Mouse (Mus musculus): ENCODE results near the gene Gm1043.

Gene Gm1043

GRCm38 (mm10) chr5:37242360-37243168 is 157.4 kb downstream of the Gm1043 start:
- in situ Hi-C loops (cut with MboI, MseI): no loop called here

- in situ Hi-C loops (cut with MboI, MseI): no loop called here
These were observed 158.2 kb downstream of the Gm1043 start for GRCm38 (mm10) chr5:37243169-37243886.

DNA sequence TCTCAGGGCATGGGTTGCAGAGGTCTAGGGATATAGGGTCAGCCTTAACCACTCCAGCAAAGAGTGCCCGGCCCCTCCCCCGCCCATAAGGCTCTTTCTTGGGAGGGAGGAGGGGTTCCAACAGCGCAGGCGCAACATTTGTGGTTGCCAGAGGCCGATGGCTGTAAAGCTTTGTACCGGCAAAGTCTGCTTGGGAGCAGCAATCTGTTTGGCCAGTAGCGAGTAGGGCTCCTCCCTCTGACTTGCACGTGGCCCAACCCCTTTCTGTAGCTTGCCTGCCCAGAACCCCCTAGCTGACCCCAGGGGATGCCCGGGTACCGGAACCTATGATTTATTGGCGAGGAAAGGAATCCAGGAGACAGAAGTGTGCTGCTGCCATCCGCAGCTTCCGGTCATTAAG is 159.0 kb downstream of the Gm1043 start:
- in situ Hi-C loops (cut with MboI, MseI): no loop called here

DNA sequence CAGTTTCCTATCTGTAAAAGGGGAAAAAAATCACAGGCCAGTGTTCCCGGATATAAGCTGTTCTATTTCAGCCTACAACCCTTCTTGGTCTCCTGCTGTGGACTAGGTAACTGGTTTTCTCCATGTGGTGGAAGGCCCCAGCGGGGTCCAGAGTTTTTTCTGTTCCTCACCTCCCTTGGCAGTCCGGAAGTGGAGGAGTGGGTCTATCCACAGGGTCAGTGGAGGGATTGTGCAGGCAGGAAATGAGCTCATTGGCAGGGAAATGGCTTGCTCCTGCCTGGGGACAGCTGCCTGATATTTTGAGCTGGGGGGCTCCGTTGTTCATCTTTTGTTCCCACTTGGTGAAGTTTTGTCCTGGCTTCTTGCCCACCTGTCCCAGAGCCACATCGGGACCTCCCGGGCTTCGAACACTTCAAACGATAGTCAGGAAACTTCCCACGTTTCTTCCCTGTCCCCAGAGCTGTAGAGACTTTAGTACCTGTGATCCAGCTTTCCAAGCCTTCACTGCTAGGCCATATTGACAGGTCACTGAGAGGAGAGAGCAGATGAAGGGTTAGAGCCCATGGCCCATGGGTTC is 159.6 kb downstream of the Gm1043 start:
- in situ Hi-C loops (cut with MboI, MseI): no loop called here

DNA sequence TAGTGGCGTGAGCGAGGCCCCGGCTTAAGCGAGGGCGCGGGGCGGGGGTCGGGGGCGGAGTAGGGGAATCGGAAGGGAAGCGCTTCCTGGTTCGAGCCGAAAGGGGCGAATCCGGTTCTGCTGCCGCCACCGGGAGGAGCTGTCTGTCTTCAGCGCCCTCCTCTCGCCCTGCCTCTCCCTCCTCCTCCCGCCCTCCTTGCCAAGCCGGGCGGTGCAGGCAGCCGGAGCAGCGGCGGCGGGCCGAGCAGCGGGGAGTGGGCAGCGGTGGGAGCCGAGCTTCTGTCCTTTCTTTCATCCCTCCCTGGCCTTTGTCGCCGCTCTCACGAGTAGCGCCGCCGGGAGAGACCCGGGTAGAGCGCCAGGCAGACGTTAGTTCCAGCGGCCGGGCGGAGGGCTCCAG is 160.5 kb downstream of the Gm1043 start:
- in situ Hi-C loops (cut with MboI, MseI): no loop called here

DNA sequence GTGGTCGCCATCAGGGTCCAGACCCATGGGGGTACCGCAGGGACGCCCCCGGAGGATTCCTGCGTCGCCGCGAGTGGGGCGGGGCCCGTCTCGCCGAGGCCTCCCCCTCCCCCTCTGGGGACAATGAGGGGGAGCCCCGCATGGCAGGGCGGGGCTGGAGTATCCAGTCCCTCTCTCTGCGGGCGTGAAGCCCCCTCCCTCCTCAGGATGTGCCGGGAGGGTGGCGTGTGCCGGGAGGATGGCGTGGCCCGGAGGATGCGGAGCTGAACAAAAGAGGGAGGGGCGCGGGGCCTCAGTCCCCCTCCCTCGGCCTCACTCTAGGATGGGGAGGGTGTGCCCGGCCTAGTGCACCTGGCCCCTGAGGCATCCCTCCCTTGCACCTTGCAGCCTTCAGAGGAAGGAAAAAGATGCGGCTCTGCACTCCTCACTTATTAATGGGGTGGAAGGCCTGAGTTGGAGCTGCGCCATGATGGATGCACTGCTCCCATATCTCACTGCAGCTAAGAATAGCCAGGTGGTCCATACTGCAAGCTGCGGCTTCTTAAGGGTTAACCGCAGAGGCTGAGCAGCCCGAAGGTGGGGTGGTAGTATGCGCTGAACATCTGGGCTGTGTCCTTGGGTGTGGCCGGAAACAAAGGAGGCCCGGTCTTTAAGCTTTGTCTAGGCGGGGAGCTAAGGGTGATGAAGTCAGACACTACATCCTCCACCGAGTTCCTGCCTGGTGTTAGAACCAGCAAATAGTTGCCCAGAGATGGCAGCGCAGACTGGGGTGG is 161.2 kb downstream of the Gm1043 start:
- in situ Hi-C loops (cut with MboI, MseI): no loop called here

GRCm38 (mm10) chr5:37247456-37247855 is 162.3 kb downstream of the Gm1043 start:
- in situ Hi-C loops (cut with MboI, MseI): no loop called here

- in situ Hi-C loops (cut with MboI, MseI): no loop called here
These were observed 163.7 kb downstream of the Gm1043 start for GRCm38 (mm10) chr5:37248870-37249269.

GRCm38 (mm10) chr5:37251596-37251995 is 166.4 kb downstream of the Gm1043 start:
- in situ Hi-C loops (cut with MboI, MseI): no loop called here

DNA sequence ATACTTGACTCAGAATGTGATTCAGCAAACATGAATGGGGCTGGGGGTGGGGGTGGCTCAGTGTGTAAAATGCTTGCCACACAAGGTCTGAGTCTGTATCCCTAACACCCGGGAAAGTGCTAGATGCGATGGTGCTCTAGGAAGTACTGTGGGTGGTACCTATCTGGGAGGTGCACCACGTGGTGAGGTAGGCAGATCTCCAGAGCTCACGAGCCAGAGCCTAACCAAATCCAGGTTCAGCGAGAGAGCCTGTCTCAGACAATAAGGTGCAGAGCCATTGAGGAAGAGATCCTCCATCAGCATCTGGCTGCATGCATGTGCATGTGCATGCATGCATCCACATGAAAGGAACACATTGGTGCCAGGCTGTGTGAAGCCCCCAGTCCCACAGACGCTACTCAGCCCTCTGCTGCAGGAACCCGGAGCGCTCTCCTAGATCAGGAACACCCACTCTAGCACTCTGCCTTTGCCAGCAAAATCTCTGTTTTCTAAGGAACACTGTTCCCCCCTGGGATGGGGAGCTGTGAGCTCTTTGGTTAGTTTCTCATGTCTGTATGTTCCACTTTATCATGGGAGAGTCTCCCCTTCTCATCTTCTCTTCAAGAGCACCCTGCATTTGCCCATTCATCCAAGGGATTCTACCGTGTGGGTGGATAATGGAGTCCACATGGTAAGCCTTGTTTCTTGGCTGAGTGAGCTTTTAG is 167.1 kb downstream of the Gm1043 start:
- in situ Hi-C loops (cut with MboI, MseI): no loop called here

DNA sequence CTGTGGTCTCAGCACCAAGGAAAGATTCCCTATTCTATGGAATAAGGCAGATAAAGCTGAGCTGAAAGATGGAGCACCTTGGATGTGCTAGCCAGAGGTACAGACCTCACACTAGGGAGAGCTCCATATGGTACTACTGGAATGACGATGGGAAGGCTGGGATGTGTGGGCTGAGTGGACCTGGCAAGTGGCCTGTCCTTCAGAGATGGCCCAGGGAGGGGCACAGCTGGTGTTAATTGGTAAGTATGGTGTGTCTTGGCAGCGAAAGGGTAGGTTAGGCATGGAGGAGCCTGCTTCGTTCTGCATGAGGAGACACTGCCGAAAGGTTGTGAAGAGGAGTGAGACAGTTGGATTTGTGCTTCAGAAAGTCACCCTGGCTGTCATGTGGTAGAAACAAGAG is 169.4 kb downstream of the Gm1043 start:
- in situ Hi-C loops (cut with MboI, MseI): no loop called here

GRCm38 (mm10) chr5:37256823-37257222 is 171.7 kb downstream of the Gm1043 start:
- in situ Hi-C loops (cut with MboI, MseI): no loop called here

DNA sequence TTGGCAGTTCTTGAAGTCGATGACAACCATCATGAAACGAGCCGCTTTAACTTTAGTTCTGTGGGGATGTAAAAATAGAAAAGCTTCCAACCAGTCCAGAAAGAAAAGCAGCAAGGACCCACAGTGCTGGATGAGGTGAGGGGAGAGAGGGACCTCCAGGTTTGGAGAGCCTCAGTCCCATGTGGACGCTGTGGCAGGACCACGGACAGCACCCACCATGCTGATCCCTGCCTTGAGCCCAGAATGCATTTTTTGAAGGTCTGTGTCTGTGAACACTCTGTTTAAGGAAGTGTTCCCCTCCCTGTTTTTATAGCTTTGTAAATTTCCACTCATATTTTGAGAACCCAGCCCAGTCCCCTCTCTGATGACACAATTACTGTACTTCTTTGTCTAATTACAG is 172.1 kb downstream of the Gm1043 start:
- in situ Hi-C loops (cut with MboI, MseI): no loop called here

- in situ Hi-C loops (cut with MboI, MseI): loop anchor here in 1 of 2 experiments (10.0 kb wide), 1 partner anchor 287 kb away; no protein-coding TSS in a partner anchor
These were observed 176.6 kb downstream of the Gm1043 start for GRCm38 (mm10) chr5:37261734-37262133.

- in situ Hi-C loops (cut with MboI, MseI): loop anchor here in 1 of 2 experiments (10.0 kb wide), 1 partner anchor 289 kb away; no protein-coding TSS in a partner anchor
These were observed 178.6 kb downstream of the Gm1043 start for GRCm38 (mm10) chr5:37263816-37264215.

Measured in T-helper 17 cell (primary cell).